Mouse (Mus musculus) left cerebral cortex, adult 9 months (tissue): Measurements from ENCODE around the gene Klhdc9.

ENCODE experiments used
- DNase-seq, 2 experiments: peaks; one replicate each; pipeline ENCODE4 v3.0.0; 2022; ENCODE audit warnings: low spot score in 2 of 2

Gene Klhdc9

GRCm38 (mm10) chr1:171360656-171361055, at the start of gene Klhdc9:
Klhdc9 (minus strand) TSS chr1:171360798.
- DNase-seq = peak; percentile 92 to 94

- no peak for DNase-seq
Observed at GRCm38 (mm10) chr1:171410231-171410630, 49.6 kb upstream of the Klhdc9 start.

GRCm38 (mm10) chr1:171407263-171407662, 46.7 kb upstream of the Klhdc9 start:
- no peak for DNase-seq

GRCm38 (mm10) chr1:171402991-171403390, 42.4 kb upstream of the Klhdc9 start:
- no peak for DNase-seq

GRCm38 (mm10) chr1:171401821-171402220, 41.2 kb upstream of the Klhdc9 start:
- DNase-seq = no peak

- no peak for DNase-seq
Observed at GRCm38 (mm10) chr1:171390101-171390500, 29.5 kb upstream of the Klhdc9 start.

GRCm38 (mm10) chr1:171388376-171389102, 27.9 kb upstream of the Klhdc9 start, which contains the start of gene Arhgap30:
Arhgap30 (plus strand) TSS chr1:171388954.
- DNase-seq = peak; percentile 27 to 36

- no peak for DNase-seq
Observed at GRCm38 (mm10) chr1:171387099-171387498, 26.5 kb upstream of the Klhdc9 start.

- no peak for DNase-seq
Observed at GRCm38 (mm10) chr1:171385171-171385570, 24.6 kb upstream of the Klhdc9 start.

- no peak for DNase-seq
Observed at GRCm38 (mm10) chr1:171384361-171384760, 23.8 kb upstream of the Klhdc9 start.

- no peak for DNase-seq
Observed at GRCm38 (mm10) chr1:171382096-171382620, 21.6 kb upstream of the Klhdc9 start.

- DNase-seq = peak in 1 of 2 experiments; percentile 80
Observed at GRCm38 (mm10) chr1:171379935-171380599, 19.5 kb upstream of the Klhdc9 start.

- DNase-seq = no peak
Observed at GRCm38 (mm10) chr1:171378298-171378697, 17.7 kb upstream of the Klhdc9 start.

- no peak for DNase-seq
Observed at GRCm38 (mm10) chr1:171375646-171376097, 15.1 kb upstream of the Klhdc9 start.

GRCm38 (mm10) chr1:171373946-171374345, 13.3 kb upstream of the Klhdc9 start:
- no peak for DNase-seq

- DNase-seq = no peak
Observed at GRCm38 (mm10) chr1:171372880-171373279, 12.3 kb upstream of the Klhdc9 start.

GRCm38 (mm10) chr1:171369845-171370556, 9.4 kb upstream of the Klhdc9 start, which contains the start of gene Nectin4:
Nectin4 (plus strand) TSS chr1:171370099.
- DNase-seq = no peak

GRCm38 (mm10) chr1:171365934-171366333, 5.3 kb upstream of the Klhdc9 start:
- DNase-seq = no peak

- peak; percentile 51 to 77 for DNase-seq
Observed at GRCm38 (mm10) chr1:171361106-171362103, 807 bp upstream of the Klhdc9 start.

- DNase-seq = no peak
Observed at GRCm38 (mm10) chr1:171360253-171360652, 345 bp downstream of the Klhdc9 start.

- peak in 1 of 2 experiments; percentile 45 for DNase-seq
Observed at GRCm38 (mm10) chr1:171358421-171358820, 2.2 kb downstream of the Klhdc9 start.
